21 mouse cellular contexts compared by ENCODE assay signal in the genomic region with DNA sequence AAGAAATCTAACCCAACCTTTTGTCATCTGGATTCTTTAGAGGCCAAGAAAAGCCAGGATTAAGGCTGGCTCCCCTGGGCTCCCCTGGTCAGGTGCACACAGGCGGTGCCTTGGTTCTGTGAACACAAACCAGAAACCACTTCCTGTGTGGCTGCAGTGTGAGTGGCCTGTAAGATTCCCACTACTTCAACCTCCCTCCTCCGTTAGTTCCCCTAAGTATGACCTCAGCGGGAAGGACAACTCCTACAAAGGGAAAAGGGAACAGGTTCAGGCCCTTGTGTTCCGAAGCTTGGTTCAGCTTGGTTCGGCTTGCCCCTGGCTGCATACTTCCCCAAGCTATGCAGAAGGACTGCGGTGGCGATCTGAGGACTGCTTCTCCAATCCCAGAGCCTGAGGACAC. TPM values are rescaled to one million over a fixed set of nuclear protein-coding genes. Genes with fewer than 3 reads are reported as not detected.
A peak's percentile ranks its signal among the peaks of the same experiment; 100 is the strongest.
DNase-seq lines count a peak whose midpoint lies in the region; ATAC-seq and TF ChIP-seq lines count a peak whose summit lies in the region.
"Had no signal": no experiment of that assay in that cellular context is flagged by ENCODE, and none has a peak within 500 bp of the region (broad histone marks: within the 10 kb centered on the region; RNA-seq: fewer than 3 reads in every experiment).

No protein-coding gene starts in this region.

- peak; percentile 24 for DNase-seq in liver, adult 2 months (ENCODE audit: extremely low read depth, low read depth, low spot score)
- no peak for DNase-seq in liver, postnatal 0 days
- DNase-seq in natural killer cell, adult 2 months (ENCODE audit: low spot score in 2 of 2), result peak; percentile 29 to 37
- no peak for DNase-seq in frontal cortex, postnatal 14 days (ENCODE audit: low spot score in 2 of 2)
- DNase-seq: adrenal gland, postnatal 14 days; cerebellum, adult 9-11 months; kidney, adult 9 months; liver; midbrain, embryonic 14.5 days had no signal

- ATAC-seq in liver, postnatal 0 days, result no peak; the same call in 1 of the 2 replicates
- peak; percentile 66 for ATAC-seq in granulocyte monocyte progenitor cell, adult 5-6 weeks (replicated peaks; ENCODE audit: poor library complexity, severe bottlenecking)
- ATAC-seq in cerebellum, adult (ENCODE audit: insufficient number of reproducible peaks, low FRiP score, low TSS enrichment), result no peak

- WGBS in liver, adult 2 months, result 90% methylated on average over 7 of the region's 7 CpGs
- WGBS in liver, postnatal 0 days (ENCODE audit: insufficient replicate concordance), result 51% methylated on average over 7 of the region's 7 CpGs

- TF ChIP-seq EP300 in liver, postnatal 0 days (IDR thresholded peaks at IDR 0.05; ENCODE audit: low read depth), result no peak

- no peaks in the 10 kb centered on the region for H3K36me3 ChIP-seq in liver, adult 2 months (ENCODE audit: control insufficient read depth, insufficient read depth, low read length)
- H3K36me3 ChIP-seq in liver, postnatal 0 days (replicated peaks; ENCODE audit: insufficient read depth, low read length), result no peaks in the 10 kb centered on the region
- H3K36me3 ChIP-seq: neural tube, embryonic 12.5 days; stomach, embryonic 15.5 days had no signal

- TF ChIP-seq CTCF in liver, adult 2 months (IDR thresholded peaks at IDR 0.05; ENCODE audit: low read depth, low read length), result no peak
- TF ChIP-seq CTCF in liver, postnatal 0 days (IDR thresholded peaks at IDR 0.05; ENCODE audit: low read depth), result no peak
- no peak for TF ChIP-seq CTCF in bone marrow macrophage, adult 2 months (IDR thresholded peaks at IDR 0.05; ENCODE audit: low read depth, low read length)

- H3K27me3 ChIP-seq in liver, adult 2 months (ENCODE audit: control insufficient read depth, insufficient read depth, low read length), result no peaks in the 10 kb centered on the region
- no peaks in the 10 kb centered on the region for H3K27me3 ChIP-seq in liver, postnatal 0 days (ENCODE audit: insufficient read depth, low read length)
- H3K27me3 ChIP-seq: neural tube, embryonic 12.5 days; stomach, embryonic 15.5 days had no signal

- 0 out of 2 replicates have a peak, but pooled peaks cover 2% of the 10 kb centered on the region for H3K4me1 ChIP-seq in liver, adult 2 months (ENCODE audit: control insufficient read depth, insufficient read depth, low read length)
- peaks cover 7% of the 10 kb centered on the region for H3K4me1 ChIP-seq in liver, postnatal 0 days (ENCODE audit: insufficient read depth)
- H3K4me1 ChIP-seq in bone marrow macrophage, adult 2 months (ENCODE audit: control insufficient read depth, insufficient read depth, low read length), result peaks cover 29% of the 10 kb centered on the region

- no peak overlapping the region for H3K9ac ChIP-seq in liver, adult 2 months (ENCODE audit: low read depth, low read length)
- no peak overlapping the region for H3K9ac ChIP-seq in liver, postnatal 0 days (replicated peaks)
- H3K9ac ChIP-seq: neural tube, embryonic 12.5 days; stomach, embryonic 15.5 days had no signal

- H3K79me2 ChIP-seq in liver, adult 2 months (ENCODE audit: control insufficient read depth, insufficient read depth, low read length), result no peaks in the 10 kb centered on the region

- no peak overlapping the region for H3K4me2 ChIP-seq in liver, postnatal 0 days (ENCODE audit: low read depth, low read length)
- H3K4me2 ChIP-seq: neural tube, embryonic 12.5 days; stomach, embryonic 15.5 days had no signal

- TF ChIP-seq POLR2A in liver, adult 2 months (IDR thresholded peaks at IDR 0.05; ENCODE audit: extremely low read depth, insufficient read depth, low read length), result no peak
- TF ChIP-seq POLR2A in bone marrow macrophage, adult 2 months (IDR thresholded peaks at IDR 0.05; ENCODE audit: borderline replicate concordance, low read depth, low read length), result 0 out of 2 replicates have a peak, but pooled peaks have one; percentile 11

- no peak overlapping the region for H3K4me3 ChIP-seq in liver, adult 2 months (ENCODE audit: insufficient read depth, low read depth, low read length)
- H3K4me3 ChIP-seq in liver, postnatal 0 days (ENCODE audit: low read depth, low read length), result no peak overlapping the region
- H3K4me3 ChIP-seq in bone marrow macrophage, adult 2 months (ENCODE audit: insufficient read depth, low read length), result no peak overlapping the region
- H3K4me3 ChIP-seq: heart, adult 2 months; layer of hippocampus, adult 2 months; neural tube, embryonic 12.5 days; stomach, embryonic 15.5 days had no signal

- no peaks in the 10 kb centered on the region for H3K9me3 ChIP-seq in liver, postnatal 0 days (ENCODE audit: low read length)
- H3K9me3 ChIP-seq: neural tube, embryonic 12.5 days; stomach, embryonic 15.5 days had no signal

- H3K27ac ChIP-seq in liver, adult 2 months (replicated peaks; ENCODE audit: insufficient read depth, low read depth, low read length), result no peak overlapping the region
- H3K27ac ChIP-seq in liver, postnatal 0 days (ENCODE audit: low read depth), result no peak overlapping the region
- peak overlapping the region; percentile 45 for H3K27ac ChIP-seq in bone marrow macrophage, adult 2 months (ENCODE audit: insufficient read depth, low read depth, low read length)
- H3K27ac ChIP-seq: heart, adult 2 months; layer of hippocampus, adult 2 months; neural tube, embryonic 12.5 days; stomach, embryonic 15.5 days had no signal

RNA-seq across cellular contexts. Expression of a gene that starts 19.5 kb away (rescaled TPM):
- not detected in 2 replicates for total RNA-seq in liver, adult 2 months (2014; rRNA removed)
- polyA plus RNA-seq in liver, adult 2 months (2012; rRNA removed), result not detected in 2 replicates
- polyA plus RNA-seq in liver, postnatal 0 days (2015; fragmentation: Nextera tagmentation; extraction: Ambion mirVana), result not detected in 2 replicates
- not detected in 2 replicates for polyA plus RNA-seq in bone marrow macrophage, adult 2 months (2012; ENCODE audit: insufficient read depth, insufficient read length, missing spikeins)
- total RNA-seq in granulocyte monocyte progenitor cell, adult 5-6 weeks (2014; fragmentation: Nextera tagmentation), result not detected in 2 replicates
- not detected in 2 replicates for total RNA-seq in granulocyte monocyte progenitor cell, adult 5-6 weeks (2017)
- total RNA-seq: adrenal gland, postnatal 14 days; CH12.LX; heart, adult 2 months; heart, postnatal 25 days; layer of hippocampus, adult 2 months; left cerebral cortex, postnatal 14 days had no signal
- polyA plus RNA-seq: heart, adult 2 months; lung, embryonic 16.5 days; midbrain, embryonic 14.5 days; neural tube, embryonic 12.5 days; thymus, postnatal 0 days had no signal

RNA-seq across cellular contexts. Expression of a gene that starts 22.4 kb away (rescaled TPM):
- not detected in 2 replicates for total RNA-seq in liver, adult 2 months (2014; rRNA removed)
- not detected in 2 replicates for polyA plus RNA-seq in liver, adult 2 months (2012; rRNA removed)
- not detected in 2 replicates for polyA plus RNA-seq in liver, postnatal 0 days (2015; fragmentation: Nextera tagmentation; extraction: Ambion mirVana)
- not detected in 2 replicates for polyA plus RNA-seq in bone marrow macrophage, adult 2 months (2012; ENCODE audit: insufficient read depth, insufficient read length, missing spikeins)
- total RNA-seq in granulocyte monocyte progenitor cell, adult 5-6 weeks (2014; fragmentation: Nextera tagmentation), result 0.54 TPM in 1 of 2 replicates, not detected in the other
- not detected in 2 replicates for total RNA-seq in granulocyte monocyte progenitor cell, adult 5-6 weeks (2017)
- total RNA-seq: adrenal gland, postnatal 14 days; CH12.LX; heart, adult 2 months; heart, postnatal 25 days had no signal
- polyA plus RNA-seq: thymus, postnatal 0 days had no signal

RNA-seq across cellular contexts. Expression of a gene that starts 32.8 kb away (rescaled TPM):
- total RNA-seq in liver, adult 2 months (2014; rRNA removed), result 51.4 and 66.2 TPM in 2 replicates
- polyA plus RNA-seq in liver, adult 2 months (2012; rRNA removed), result 87.6 and 93.9 TPM in 2 replicates
- 23.2 and 24.9 TPM in 2 replicates for polyA plus RNA-seq in liver, postnatal 0 days (2015; fragmentation: Nextera tagmentation; extraction: Ambion mirVana)
- polyA plus RNA-seq in bone marrow macrophage, adult 2 months (2012; ENCODE audit: insufficient read depth, insufficient read length, missing spikeins), result 35.4 and 38.0 TPM in 2 replicates
- total RNA-seq in granulocyte monocyte progenitor cell, adult 5-6 weeks (2014; fragmentation: Nextera tagmentation), result not detected in 2 replicates
- total RNA-seq in granulocyte monocyte progenitor cell, adult 5-6 weeks (2017), result not detected in 2 replicates
- total RNA-seq: CH12.LX had no signal

RNA-seq across cellular contexts. Expression of a gene that starts 53.0 kb away (rescaled TPM):
- 0.37 and 0.74 TPM in 2 replicates for total RNA-seq in liver, adult 2 months (2014; rRNA removed)
- 0.24 and 0.26 TPM in 2 replicates for polyA plus RNA-seq in liver, adult 2 months (2012; rRNA removed)
- 0.11 and 0.13 TPM in 2 replicates for polyA plus RNA-seq in liver, postnatal 0 days (2015; fragmentation: Nextera tagmentation; extraction: Ambion mirVana)
- 2.5 and 3.0 TPM in 2 replicates for polyA plus RNA-seq in bone marrow macrophage, adult 2 months (2012; ENCODE audit: insufficient read depth, insufficient read length, missing spikeins)
- 1.3 TPM in 1 of 2 replicates, not detected in the other for total RNA-seq in granulocyte monocyte progenitor cell, adult 5-6 weeks (2014; fragmentation: Nextera tagmentation)
- total RNA-seq in granulocyte monocyte progenitor cell, adult 5-6 weeks (2017), result not detected in 2 replicates

Comparison
In these comparisons a context has a peak if more than half of its experiments do, and no peak if none do; other contexts are left out.
1. DNase-seq: peak in liver, adult 2 months (single experiment) and natural killer cell, adult 2 months (2 of 2); none in liver, postnatal 0 days (single experiment) and frontal cortex, postnatal 14 days (0 of 2).